Mouse (Mus musculus) hindbrain, embryonic 13.5 days (tissue): Measurements from ENCODE around the gene Srxn1. TPM values are rescaled to one million over a fixed set of nuclear protein-coding genes. Genes with fewer than 3 reads are reported as not detected.

Experiments used
- ATAC-seq: fragments of 200-750 bp; cut with Nextera tagmentation; 2 replicates; pipeline ENCODE4 v1.8.0; 2017; ENCODE audit warnings: moderate TSS enrichment; ENCODE audit not compliant: low FRiP score
- H3K27ac ChIP-seq: fragments of 300-500 bp; sonication (generic); 2 replicates; pipeline ENCODE4 v1.5.1; 2015; ENCODE audit warnings: inconsistent platforms, mild to moderate bottlenecking, moderate library complexity
- H3K27me3 ChIP-seq: fragments of 300-500 bp; sonication (generic); 2 replicates; pipeline ENCODE4 v1.6.1; 2015; ENCODE audit warnings: mild to moderate bottlenecking, inconsistent platforms
- H3K36me3 ChIP-seq: fragments of 300-500 bp; sonication (generic); 2 replicates; pipeline ENCODE4 v1.6.1; 2015; ENCODE audit warnings: mild to moderate bottlenecking, inconsistent platforms
- H3K4me1 ChIP-seq: fragments of 300-500 bp; sonication (generic); replicated peaks from 2 replicates; pipeline ENCODE4 v1.6.1; 2015; ENCODE audit warnings: inconsistent platforms
- H3K4me2 ChIP-seq: fragments of 300-500 bp; sonication (generic); 2 replicates; pipeline ENCODE4 v1.6.1; 2015; ENCODE audit warnings: inconsistent platforms, mild to moderate bottlenecking, moderate library complexity
- H3K4me3 ChIP-seq: fragments of 300-500 bp; sonication (generic); 2 replicates; pipeline ENCODE4 v1.5.1; 2015; ENCODE audit warnings: mild to moderate bottlenecking, inconsistent platforms
- H3K9ac ChIP-seq: fragments of 300-500 bp; sonication (generic); 2 replicates; pipeline ENCODE4 v1.6.1; 2015; ENCODE audit warnings: mild to moderate bottlenecking, inconsistent platforms
- H3K9me3 ChIP-seq: fragments of 300-500 bp; sonication (generic); 2 replicates; pipeline ENCODE4 v1.6.1; 2016; ENCODE audit warnings: inconsistent platforms
- WGBS: fragments of 180-500 bp; shearing (Covaris S2); methylation state at CpG from one replicate; pipeline ENCODE4 v1.1.7; 2015; 5-methylcytosine and 5-hydroxymethylcytosine counted together
- polyA plus RNA-seq: library from polyadenylated mRNA; unstranded; fragments of >200 nt; fragmentation: Nextera tagmentation; extraction: Ambion mirVana; gene quantifications from 2 replicates; pipeline ENCODE4 v1.2.1, GENCODE M21; 2015

The Srxn1 gene
- polyA plus RNA-seq, 1 experiment from 2014 or later = 16.1 TPM

DNA sequence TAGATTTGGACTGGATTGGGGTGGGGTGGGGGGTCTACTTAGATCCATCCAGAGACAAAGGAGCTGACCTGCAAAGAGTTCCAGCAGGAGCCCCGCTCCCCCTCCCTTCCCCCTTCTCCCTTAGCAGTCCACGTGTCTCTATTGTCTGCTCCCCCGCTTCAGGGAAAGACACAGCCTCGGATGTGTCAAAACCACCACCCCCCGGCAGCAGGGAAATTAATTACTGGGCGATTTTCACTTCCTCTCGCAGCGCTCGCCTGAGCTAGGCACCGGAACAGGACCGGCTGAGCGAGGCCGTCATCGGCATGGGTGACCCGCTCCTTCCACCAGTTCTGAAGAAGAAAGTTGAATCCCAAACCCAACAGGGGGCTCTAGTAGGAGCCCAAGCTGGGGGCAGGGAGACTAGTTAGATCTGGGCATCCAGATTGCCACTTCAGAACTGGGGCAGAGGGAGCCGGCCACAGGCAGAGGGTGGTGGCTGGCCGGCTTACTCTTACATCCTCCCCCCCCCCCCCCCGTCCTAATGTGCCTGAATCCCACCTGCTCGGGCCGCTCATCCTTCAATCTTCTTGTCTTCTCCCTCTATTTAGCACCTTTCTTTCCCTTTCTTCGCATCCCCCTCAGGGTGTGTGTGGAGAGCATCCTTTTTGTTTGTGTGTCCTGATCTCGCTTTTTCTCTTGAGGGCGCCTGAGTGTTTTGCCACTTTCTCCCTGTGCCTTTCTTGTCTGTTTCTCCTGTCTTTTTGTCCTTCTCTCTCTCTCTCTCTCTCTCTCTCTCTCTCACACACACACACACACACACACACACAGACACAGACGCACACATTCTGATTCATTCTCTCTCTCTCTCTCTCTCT is 24.4 kb upstream of the Srxn1 start, which contains the start of gene Scrt2:
Scrt2 (plus strand) TSS at position 845 of the 857 bp plus-strand sequence.
- peak within 1 kb of the TSS; percentile 91 for H3K4me3 ChIP-seq
- peak; percentile 68 for ATAC-seq
- H3K36me3 ChIP-seq = no peaks in the 10 kb centered on the region
- H3K27ac ChIP-seq = peak within 1 kb of the TSS; percentile 99
- 0% methylated on average over 23 of the region's 24 CpGs for WGBS
- H3K9ac ChIP-seq = peak within 1 kb of the TSS; percentile 99
- peak within 1 kb of the TSS; percentile 87 for H3K4me2 ChIP-seq
- H3K27me3 ChIP-seq = 0 out of 2 replicates have a peak, but pooled peaks cover 5% of the 10 kb centered on the region
- H3K9me3 ChIP-seq = no peaks in the 10 kb centered on the region
- H3K4me1 ChIP-seq = peaks cover 77% of the 10 kb centered on the region

DNA sequence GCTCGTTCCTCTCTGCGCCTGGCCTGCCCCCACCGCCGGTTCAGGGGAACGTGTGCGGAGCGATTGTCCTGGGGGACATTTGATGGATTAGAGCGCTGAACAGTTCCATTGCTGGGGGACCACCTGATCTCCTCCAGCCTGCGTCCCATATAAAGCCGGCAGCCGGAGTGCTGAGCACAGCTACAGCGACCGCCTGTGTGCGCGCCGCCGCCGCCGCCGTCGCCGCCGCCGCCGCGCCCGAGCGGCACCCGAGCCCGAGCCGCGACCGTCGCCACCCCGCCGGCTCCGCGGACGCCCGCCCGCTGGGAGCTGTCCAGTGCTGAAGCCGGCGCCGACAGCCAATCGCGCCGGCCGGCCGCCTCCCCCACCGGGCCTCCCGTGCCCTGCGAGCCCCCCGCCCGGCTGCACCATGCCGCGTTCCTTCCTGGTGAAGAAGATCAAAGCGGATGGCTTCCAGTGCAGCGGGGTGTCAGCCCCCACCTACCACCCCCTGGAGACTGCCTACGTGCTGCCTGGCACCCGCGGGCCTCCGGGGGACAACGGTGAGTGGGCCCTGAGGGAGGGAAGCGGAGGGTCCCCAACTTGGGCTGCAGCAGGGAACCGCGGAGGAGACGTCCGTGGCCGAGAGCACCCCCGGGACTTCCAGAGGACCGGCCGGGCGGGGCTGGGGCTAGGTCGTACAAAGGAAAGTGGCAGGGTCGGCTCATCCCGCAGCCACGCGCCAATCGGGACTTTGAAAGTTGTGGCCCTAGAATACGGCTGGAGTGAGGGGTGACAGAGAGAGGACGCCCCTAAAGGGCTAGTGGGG is 23.5 kb upstream of the Srxn1 start:
- WGBS = under 1% methylated on average over 73 of the region's 81 CpGs

DNA sequence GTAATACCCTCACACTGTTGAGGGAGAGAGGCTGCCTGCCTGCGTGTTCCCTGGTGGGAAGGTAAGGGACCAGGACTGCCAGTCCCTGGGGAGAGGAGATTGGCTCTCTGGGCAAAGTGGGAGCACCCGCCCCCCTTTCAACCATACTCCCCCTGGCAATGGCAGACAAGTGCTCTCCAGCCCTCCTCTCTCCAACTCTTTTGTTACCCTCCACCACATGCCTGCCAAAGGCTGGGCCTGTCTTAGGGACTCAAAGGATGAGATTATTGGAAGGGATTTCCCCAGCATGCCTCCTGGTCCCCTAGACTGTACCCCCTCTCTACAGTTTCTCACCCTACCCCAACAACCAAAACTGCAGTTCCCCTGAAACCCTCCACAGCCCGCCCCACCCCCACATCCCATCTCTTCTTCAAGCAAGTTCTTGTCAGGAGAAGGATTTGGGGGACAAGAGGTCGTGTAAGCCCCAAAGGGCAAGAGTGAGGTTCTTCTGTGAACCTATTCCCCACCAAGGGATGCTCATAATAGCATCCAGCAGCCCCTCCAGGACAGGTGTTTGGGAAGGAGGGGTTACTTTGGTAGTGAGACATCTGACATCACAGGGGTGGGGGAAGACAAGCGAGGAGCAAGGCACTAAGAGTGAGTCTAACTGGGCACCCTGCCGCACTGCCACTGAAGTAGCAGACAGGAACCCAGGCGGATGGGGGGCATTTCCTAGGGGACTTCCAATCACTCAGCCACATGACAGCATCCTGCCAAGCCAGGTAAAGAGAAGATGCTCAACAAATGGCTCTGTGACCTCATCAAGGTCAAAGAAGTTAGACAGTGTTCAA is 22.6 kb upstream of the Srxn1 start:
- ATAC-seq = peak; percentile 14
- Histone ChIP-seq H3K9ac (peak overlapping the region; percentile 99), H3K36me3 (peaks cover 4% of the 10 kb centered on the region; the same call in 1 of the 2 replicates), H3K27me3 (0 out of 2 replicates have a peak, but pooled peaks cover 5% of the 10 kb centered on the region), H3K27ac (peak overlapping the region; percentile 99), H3K4me1 (peaks cover 85% of the 10 kb centered on the region), H3K4me3 (peak overlapping the region; percentile 91), H3K9me3 (no peaks in the 10 kb centered on the region), H3K4me2 (peak overlapping the region; percentile 87)
- whole genome bisulfite sequencing = 12% methylated on average over 7 of the region's 7 CpGs

More for the DNA sequence above, 23.5 kb upstream of the Srxn1 start:
- peak overlapping the region; percentile 91 for H3K4me3 ChIP-seq
- H3K9ac ChIP-seq = peak overlapping the region; percentile 99
- ATAC-seq = peak; percentile 85
- H3K9me3 ChIP-seq = no peaks in the 10 kb centered on the region
- H3K27me3 ChIP-seq = 0 out of 2 replicates have a peak, but pooled peaks cover 5% of the 10 kb centered on the region
- H3K27ac ChIP-seq = peak overlapping the region; percentile 99
- peaks cover 4% of the 10 kb centered on the region; the same call in 1 of the 2 replicates for H3K36me3 ChIP-seq
- peaks cover 83% of the 10 kb centered on the region for H3K4me1 ChIP-seq
- H3K4me2 ChIP-seq = peak overlapping the region; percentile 87

DNA sequence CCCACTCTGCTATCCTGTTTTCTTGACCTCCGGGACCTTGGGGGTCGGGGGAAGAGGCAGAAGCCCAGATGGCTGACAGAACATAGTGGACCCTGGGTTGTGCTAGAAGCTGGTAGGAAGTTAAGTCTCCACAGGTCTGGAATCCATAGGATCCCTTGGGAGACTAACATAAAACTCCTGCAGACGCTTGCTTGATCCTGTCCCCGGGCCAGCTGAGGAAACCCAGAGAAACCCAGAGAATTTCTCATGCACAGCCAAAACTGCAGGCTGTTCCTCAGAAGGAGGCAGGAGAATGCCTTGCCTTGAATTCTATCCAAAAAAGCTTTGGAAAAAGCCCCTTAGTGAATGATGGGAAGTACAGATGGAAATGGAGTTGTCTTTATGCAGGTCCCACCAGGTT is 21.9 kb upstream of the Srxn1 start:
- H3K27ac ChIP-seq = peak overlapping the region; percentile 99
- ATAC-seq = no peak
- H3K4me3 ChIP-seq = peak overlapping the region; percentile 91
- 0 out of 2 replicates have a peak, but pooled peaks cover 5% of the 10 kb centered on the region for H3K27me3 ChIP-seq
- H3K9me3 ChIP-seq = no peaks in the 10 kb centered on the region
- peaks cover 88% of the 10 kb centered on the region for H3K4me1 ChIP-seq
- 47% methylated on average over 4 of the region's 4 CpGs for WGBS
- H3K36me3 ChIP-seq = peaks cover 11% of the 10 kb centered on the region
- H3K4me2 ChIP-seq = peak overlapping the region; percentile 87
- peak overlapping the region; percentile 99 for H3K9ac ChIP-seq

DNA sequence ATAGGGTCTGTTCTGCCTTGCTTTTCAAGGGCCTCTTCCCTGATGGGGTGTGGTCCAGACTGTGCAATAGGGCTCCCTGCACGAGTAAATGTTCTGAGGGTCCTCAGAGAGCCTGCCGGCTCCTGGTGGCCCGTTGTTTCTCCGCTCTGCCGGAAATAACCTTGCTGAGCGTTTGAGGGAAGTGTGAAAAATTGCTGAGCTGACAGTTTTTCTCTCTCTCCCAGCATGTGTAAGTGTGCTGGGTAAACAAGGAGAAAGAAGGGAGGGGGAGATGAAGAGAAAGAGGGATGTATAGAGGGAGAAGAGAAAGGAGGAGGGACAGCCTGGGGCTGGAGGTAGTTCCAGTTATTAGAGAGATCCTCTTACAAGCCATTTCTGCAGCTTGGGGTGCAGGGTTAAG is 21.0 kb upstream of the Srxn1 start:
- ATAC-seq = no peak
- Histone ChIP-seq H3K9me3 (no peaks in the 10 kb centered on the region), H3K4me2 (peak overlapping the region; percentile 87), H3K4me3 (peak overlapping the region; percentile 91), H3K36me3 (peaks cover 16% of the 10 kb centered on the region), H3K27me3 (0 out of 2 replicates have a peak, but pooled peaks cover 5% of the 10 kb centered on the region), H3K4me1 (peaks cover 87% of the 10 kb centered on the region), H3K27ac (peak overlapping the region; percentile 99), H3K9ac (peak overlapping the region; percentile 99)
- WGBS = 10% methylated on average over 6 of the region's 6 CpGs

DNA sequence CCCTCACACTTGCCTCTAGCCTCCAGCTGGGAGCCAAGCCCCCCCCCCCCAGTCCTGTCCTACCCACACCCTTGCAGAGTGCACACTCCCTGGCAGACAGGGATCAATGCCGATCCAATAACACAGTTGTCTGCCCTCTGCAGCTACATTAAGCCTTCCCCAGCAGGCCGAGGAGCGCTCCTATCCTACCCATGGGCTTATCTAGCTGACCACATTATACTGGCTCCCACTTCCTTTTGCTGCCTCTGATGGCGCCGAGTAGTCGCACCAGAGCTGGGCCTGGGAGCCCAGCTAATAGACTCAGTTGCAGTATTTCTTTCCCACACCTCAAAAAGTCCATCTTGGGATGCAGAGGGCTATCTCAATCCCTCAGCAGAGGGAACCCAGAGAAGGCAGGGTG is 19.9 kb upstream of the Srxn1 start:
- Histone ChIP-seq H3K36me3 (peaks cover 26% of the 10 kb centered on the region), H3K27ac (peak overlapping the region; percentile 99), H3K4me1 (peaks cover 88% of the 10 kb centered on the region), H3K9me3 (no peaks in the 10 kb centered on the region), H3K27me3 (0 out of 2 replicates have a peak, but pooled peaks cover 5% of the 10 kb centered on the region), H3K9ac (peak overlapping the region; percentile 99), H3K4me3 (peak overlapping the region; percentile 91), H3K4me2 (peak overlapping the region; percentile 87)
- ATAC-seq = no peak
- 71% methylated on average over 6 of the region's 6 CpGs for WGBS

DNA sequence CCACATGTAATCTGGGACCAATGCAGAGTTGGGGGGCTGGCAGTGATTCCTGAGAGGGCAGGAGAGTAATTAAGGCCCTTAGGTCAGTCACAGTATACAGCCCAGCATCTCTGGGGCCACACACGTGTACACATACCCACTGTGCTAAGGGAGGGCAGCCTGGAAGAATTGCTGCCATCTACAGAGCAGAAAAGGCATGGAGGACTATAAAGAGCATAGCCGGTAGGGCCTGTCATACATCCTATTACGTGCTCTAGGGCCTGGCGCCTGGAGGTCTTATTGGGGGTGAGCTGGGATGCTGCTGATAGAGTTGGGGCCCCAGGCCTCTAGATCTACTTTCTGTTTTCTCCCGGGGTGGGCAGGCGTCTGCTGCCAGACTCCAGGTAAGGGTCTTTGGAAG is 18.9 kb upstream of the Srxn1 start:
- Histone ChIP-seq H3K27ac (peak overlapping the region; percentile 78), H3K4me2 (peak overlapping the region; percentile 87), H3K9me3 (no peaks in the 10 kb centered on the region), H3K9ac (peak overlapping the region; percentile 99), H3K4me3 (peak overlapping the region; percentile 30), H3K4me1 (peaks cover 91% of the 10 kb centered on the region), H3K36me3 (peaks cover 30% of the 10 kb centered on the region), H3K27me3 (0 out of 2 replicates have a peak, but pooled peaks cover 5% of the 10 kb centered on the region)
- no peak for ATAC-seq
- WGBS = 60% methylated on average over 6 of the region's 6 CpGs

DNA sequence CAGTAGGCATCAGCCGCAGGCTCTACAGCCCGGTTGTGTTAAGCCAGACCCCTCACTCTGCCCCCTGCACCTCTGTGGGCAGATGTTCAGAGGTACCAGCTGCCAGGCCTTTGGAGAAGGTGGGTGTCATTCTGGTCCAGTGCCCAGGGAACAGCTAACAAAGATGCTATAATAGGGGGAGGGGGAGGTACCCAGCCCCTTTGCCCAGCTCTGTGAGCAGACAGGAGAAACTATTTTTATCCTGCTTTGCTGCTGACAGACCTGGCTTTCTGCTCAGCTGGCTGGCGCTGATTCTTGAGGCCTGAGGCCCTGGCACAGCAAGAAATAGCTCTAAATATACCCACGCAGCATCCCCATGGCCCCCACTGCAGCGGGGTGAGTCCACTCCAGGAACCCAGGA is 18.2 kb upstream of the Srxn1 start:
- Histone ChIP-seq H3K9ac (peak overlapping the region; percentile 99), H3K4me1 (peaks cover 93% of the 10 kb centered on the region), H3K9me3 (no peaks in the 10 kb centered on the region), H3K27me3 (0 out of 2 replicates have a peak, but pooled peaks cover 5% of the 10 kb centered on the region), H3K36me3 (peaks cover 30% of the 10 kb centered on the region), H3K4me2 (peak overlapping the region; percentile 87), H3K4me3 (peak overlapping the region; percentile 30), H3K27ac (peak overlapping the region; percentile 78)
- 63% methylated on average over 5 of the region's 5 CpGs for WGBS
- no peak for ATAC-seq

DNA sequence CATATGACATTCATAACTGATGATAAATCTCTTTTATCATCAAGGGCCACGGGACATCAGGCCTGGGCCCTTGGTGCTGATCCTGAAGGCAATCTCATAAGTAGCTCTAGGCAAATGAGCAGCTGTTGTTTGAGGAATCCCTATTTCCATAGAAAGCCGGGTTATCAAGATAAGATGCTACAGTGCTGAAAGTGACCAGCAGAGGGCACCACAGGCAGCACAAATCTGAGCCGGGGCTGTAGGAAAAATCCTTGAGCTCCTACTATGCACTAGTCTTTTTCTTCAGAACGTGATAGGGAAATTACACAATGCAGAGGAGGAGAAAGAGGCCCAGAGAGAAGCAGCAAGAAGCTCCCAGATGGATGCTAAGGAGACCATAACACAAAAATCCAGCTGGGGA is 16.2 kb upstream of the Srxn1 start:
- Histone ChIP-seq H3K27ac (no peak overlapping the region; the same call in none of the 2 replicates), H3K4me2 (no peak overlapping the region), H3K36me3 (peaks cover 43% of the 10 kb centered on the region), H3K9me3 (no peaks in the 10 kb centered on the region), H3K4me3 (no peak overlapping the region), H3K4me1 (peaks cover 93% of the 10 kb centered on the region), H3K27me3 (peaks cover 19% of the 10 kb centered on the region), H3K9ac (peak overlapping the region; percentile 29; the same call in 1 of the 2 replicates)
- ATAC-seq = no peak
- 7% methylated on average over 4 of the region's 4 CpGs for WGBS

DNA sequence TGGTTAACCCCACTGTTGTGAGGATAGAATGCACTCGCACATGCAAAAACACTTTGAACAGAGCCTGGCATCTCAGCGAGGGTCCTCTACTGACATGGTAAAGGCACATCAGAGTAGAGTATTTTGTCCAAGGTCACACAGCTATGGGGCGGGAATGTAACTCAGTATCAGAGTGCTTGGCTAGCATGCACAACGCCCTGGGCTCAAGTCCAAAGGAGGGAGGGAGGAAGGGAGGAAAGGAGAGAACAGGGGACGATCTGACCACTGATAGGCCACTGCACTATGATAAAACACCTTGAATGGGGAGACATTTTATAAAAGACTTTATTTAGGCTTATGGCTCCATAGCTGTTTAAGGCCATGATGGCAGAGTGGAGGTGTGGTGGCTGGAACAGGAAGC is 15.7 kb upstream of the Srxn1 start:
- no peak for ATAC-seq
- H3K36me3 ChIP-seq = peaks cover 45% of the 10 kb centered on the region
- peak overlapping the region; percentile 29; the same call in 1 of the 2 replicates for H3K9ac ChIP-seq
- H3K4me3 ChIP-seq = no peak overlapping the region
- H3K27ac ChIP-seq = no peak overlapping the region; the same call in none of the 2 replicates
- H3K4me1 ChIP-seq = peaks cover 92% of the 10 kb centered on the region
- WGBS = 83% methylated on average over 5 of the region's 5 CpGs
- H3K9me3 ChIP-seq = no peaks in the 10 kb centered on the region
- no peak overlapping the region for H3K4me2 ChIP-seq
- peaks cover 24% of the 10 kb centered on the region for H3K27me3 ChIP-seq

DNA sequence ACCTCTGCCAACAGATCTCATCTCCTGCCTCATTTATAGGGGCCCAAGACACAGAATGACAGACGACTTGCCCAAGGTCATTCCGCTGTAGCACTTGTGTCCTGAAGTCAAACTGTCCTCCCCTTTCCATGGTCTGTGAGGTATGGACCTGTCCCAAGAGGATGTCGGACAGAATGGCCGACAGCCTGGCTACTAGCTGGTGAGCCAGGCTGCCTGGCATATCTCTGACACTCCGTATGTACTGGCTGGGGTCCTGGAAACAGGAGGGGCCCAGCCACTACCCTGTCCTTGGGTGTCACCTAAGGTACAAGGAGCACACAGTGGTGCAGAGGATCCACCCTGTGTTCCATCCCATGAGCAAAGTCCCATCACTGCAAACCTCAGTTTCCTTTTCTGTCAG is 14.8 kb upstream of the Srxn1 start:
- no peak for ATAC-seq
- peak overlapping the region; percentile 67 for H3K27ac ChIP-seq
- peaks cover 32% of the 10 kb centered on the region for H3K27me3 ChIP-seq
- H3K4me2 ChIP-seq = peak overlapping the region; percentile 24; the same call in 1 of the 2 replicates
- peak overlapping the region; percentile 58; the same call in 1 of the 2 replicates for H3K9ac ChIP-seq
- no peak overlapping the region for H3K4me3 ChIP-seq
- peaks cover 45% of the 10 kb centered on the region for H3K36me3 ChIP-seq
- H3K9me3 ChIP-seq = no peaks in the 10 kb centered on the region
- H3K4me1 ChIP-seq = peaks cover 92% of the 10 kb centered on the region
- WGBS = 78% methylated on average over 5 of the region's 5 CpGs
